Mouse (Mus musculus) spleen, adult 2 months (tissue): ENCODE measurements around the gene Bean1.

ENCODE experiments used
- CTCF ChIP-seq: fragments of 200-500 bp; IDR thresholded peaks from 2 replicates; pipeline ENCODE4 v1.5.1; 2011; ENCODE audit warnings: mild to moderate bottlenecking, inconsistent platforms; ENCODE audit not compliant: insufficient read depth, insufficient read length, insufficient replicate concordance; ENCODE audit errors: extremely low read depth
- POLR2A ChIP-seq: fragments of 200-500 bp; IDR thresholded peaks from 2 replicates; pipeline ENCODE4 v1.6.1; 2011; ENCODE audit warnings: low read depth, low read length, inconsistent platforms

DNA sequence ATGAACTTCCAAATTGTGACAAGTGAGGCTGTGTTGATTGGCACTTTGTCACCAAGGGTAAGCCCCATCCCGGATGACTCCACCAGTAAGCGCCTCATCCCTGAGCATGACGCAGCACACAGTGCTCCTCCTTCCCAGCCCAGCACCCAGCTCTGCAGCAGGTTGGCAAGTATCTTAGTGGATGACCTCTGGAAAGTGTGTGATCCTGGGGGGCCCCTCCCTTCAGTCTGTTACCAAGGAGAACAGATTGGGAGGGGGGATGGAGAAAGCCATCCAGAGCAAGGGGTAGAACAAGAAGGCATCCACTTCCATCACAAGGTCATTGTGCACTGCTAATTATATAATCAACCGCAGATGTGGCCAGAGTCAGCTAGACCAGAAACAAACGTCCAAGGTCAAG lies 9.5 kb upstream of the Bean1 start:
- TF ChIP-seq CTCF (no peak), POLR2A (no peak)
